Mouse (Mus musculus) monocyte, adult 5-6 weeks (primary cell): ENCODE results near the gene Gpr83. TPM values are rescaled to one million over a fixed set of nuclear protein-coding genes. Genes with fewer than 3 reads are reported as not detected.
A peak's percentile ranks its signal among the peaks of the same experiment; 100 is the strongest.

Experiments
- ATAC-seq: fragments of 153-309, 156-312 bp; replicated peaks from 2 replicates; pipeline ENCODE4 v1.8.0; 2017; ENCODE audit warnings: mild to moderate bottlenecking; ENCODE audit not compliant: low TSS enrichment, insufficient number of reproducible peaks, severe bottlenecking, poor library complexity, low FRiP score
- total RNA-seq: library from RNA; stranded (forward); fragments of 200-1000, 200-491, 200-594 nt; gene quantifications from 3 replicates; pipeline ENCODE4 v1.2.3, GENCODE M21; 2017

Gene Gpr83
- total RNA-seq: 0.11 TPM in 1 of 3 replicates, not detected in the others

DNA sequence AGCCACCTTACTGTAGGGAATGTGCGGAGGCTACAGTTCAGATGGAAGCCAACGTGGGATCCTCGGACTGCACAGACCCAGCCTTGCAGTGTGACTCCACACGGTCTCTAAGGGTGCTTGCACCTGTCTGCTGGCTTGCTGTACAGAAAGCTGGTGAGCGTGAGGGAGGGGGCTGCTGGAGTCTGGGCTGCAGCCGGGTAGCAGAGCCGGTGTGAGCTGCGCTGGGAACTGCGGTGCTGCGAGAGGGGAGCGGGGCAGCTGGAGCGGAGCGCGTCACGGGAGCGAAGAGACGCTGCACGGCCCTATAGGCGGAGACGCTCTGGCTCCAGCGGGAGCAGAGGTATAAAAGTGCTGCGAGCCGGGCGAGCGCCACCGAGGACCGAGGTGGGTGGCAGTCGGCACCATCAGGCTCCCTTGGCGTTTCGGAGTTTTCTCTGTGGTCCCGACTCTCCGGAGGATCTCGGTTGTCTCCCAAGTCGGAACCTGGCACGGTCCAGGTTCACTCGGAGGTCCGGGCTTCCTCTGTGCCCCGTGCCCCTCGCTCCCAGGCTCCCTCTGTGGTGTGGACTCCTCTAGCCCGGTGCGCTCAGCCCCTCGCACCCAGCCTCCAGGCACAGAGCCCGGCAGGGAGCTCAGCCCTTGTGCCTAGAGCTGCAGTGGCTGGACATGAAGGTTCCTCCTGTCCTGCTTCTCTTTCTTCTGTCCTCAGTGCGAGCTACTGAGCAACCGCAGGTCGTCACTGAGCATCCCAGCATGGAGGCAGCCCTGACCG, at the start of gene Gpr83:
Gene Gpr83, plus strand, starts transcription at position 343 of the 772 bp plus-strand sequence.
- 0 out of 2 replicates have a peak, but pooled peaks have one; percentile 32 for ATAC-seq

DNA sequence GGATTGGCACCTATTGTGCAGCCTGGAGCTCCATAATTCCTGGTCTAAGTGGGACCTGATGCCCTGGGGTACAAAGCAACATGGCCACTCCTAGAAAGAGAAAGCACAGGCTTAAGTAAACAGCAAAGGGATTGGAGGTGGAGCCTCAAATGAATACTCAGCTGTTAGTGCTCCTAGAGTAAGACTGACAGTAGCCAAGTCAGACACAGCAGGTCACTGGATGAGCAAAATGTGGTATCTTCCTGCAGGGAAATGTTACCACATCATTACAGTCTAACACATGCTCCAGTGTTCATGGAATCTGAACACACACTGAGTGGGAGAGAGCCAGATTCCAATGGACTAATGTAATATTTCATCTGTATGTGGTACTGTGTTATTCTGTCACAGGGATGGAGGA, 38.6 kb upstream of the Gpr83 start:
- no peak for ATAC-seq

DNA sequence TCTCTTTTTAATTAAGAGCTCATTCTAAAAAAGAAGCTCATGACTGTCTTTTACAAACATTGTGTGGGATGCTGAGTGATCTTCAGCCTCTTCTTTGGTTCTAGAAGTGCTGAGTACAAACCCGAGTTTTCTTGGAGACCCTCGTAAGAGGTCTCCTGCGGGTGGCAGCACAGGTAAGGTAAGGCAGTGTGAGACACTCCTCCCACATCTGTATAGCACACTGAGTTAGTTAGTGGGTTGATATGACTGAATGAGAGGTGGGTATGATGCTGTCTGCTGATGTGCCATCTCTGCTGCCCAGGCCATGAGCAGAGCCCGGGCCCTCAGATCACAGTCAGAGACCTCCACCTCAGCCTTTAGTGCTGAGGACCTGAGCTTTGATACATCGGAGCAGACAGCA, 35.2 kb upstream of the Gpr83 start:
- no peak for ATAC-seq

DNA sequence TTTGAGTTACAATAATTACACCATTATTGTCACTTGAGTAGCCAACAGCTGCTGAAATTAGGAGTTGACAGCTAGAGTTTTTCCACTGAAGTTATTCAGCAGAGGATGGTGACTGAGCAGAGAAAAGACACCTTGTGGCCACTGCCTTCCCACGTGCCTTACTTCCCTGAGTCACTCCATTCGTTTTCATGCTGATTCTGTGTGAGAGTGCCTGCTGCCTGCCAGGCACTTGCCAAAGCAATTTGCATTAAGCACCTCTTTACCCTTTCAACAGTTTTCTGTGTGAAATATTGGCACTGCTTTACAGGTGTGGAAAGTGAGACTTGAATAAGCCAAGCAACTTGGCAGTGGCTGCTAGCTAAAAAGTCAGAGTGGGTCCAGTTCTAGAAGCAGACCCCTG, 32.1 kb upstream of the Gpr83 start:
- no peak for ATAC-seq

- peak; percentile 46; the same call in 1 of the 2 replicates for ATAC-seq
Observed at GRCm38 (mm10) chr9:14832046-14832445, 28.0 kb upstream of the Gpr83 start.

- peak; percentile 95 for ATAC-seq
Observed at GRCm38 (mm10) chr9:14835335-14836075, 24.5 kb upstream of the Gpr83 start.

DNA sequence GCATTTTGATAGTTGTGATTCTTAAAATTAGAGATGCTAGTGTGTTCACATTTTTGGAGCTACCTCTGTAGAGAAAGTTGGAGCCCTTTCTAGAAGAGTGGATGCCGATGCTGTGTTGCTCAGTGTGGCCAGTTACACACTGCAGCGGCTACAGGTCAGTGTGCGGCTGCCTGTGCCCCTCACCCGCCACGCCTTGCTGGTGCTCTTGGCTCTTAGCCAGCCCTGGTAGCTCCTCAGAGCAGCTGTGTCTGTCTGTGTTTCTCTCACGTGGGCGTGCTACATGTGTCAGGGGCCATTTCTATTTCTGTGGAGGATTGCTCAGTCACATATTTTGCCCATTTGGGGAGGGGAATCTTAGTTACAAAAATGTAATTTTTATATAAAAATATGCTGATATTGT, 20.5 kb upstream of the Gpr83 start:
- ATAC-seq: no peak

- ATAC-seq: no peak
Observed at GRCm38 (mm10) chr9:14839970-14840369, 20.0 kb upstream of the Gpr83 start.

- ATAC-seq: peak; percentile 96
Observed at GRCm38 (mm10) chr9:14841878-14842761, 17.9 kb upstream of the Gpr83 start.

DNA sequence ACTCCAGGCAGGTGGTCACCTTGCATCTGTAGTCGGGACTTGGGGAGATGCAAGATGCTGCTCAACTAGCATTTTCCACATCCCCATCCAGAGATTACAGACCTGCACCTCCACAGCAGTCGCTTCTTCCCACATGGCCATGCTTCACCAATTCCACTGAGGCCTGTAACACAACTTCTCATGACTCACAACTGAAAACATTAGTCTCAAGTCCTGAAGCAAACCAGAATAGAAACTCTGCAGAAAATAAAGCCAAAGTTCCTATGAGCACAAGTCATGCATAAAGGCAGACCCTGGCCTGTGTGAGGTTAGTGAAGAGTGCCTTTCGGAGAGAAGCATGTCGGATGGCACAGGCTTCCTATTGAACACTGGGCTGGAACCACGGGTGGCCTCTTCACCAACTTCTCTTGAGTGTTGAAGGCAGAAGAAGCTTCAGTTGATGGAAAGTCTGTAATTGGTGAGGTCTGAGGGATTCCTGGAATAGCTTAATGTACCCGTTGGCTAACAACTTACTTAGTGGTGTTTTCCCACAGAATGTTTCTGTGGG, 16.6 kb upstream of the Gpr83 start:
- no peak for ATAC-seq

DNA sequence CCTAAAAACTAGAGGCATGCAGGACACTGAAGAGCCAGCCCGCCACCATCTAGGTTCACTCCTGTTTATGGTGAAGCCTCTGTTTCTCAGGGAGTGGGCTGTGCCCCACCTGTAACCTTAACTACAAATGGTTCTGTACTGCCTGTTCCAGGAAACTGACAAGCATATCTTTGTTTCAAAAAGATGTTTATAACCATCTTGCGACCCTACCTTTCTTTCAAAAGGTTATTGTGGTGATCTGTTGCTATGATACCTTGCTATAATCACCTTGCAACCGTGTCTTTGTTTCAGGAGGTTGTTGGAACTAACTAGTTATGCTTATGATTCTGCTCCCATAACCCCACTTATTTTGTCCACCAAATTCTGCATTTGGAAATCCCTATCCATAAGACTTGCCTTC, 16.1 kb upstream of the Gpr83 start:
- no peak for ATAC-seq

GRCm38 (mm10) chr9:14846428-14846827, 13.6 kb upstream of the Gpr83 start:
- ATAC-seq: no peak

GRCm38 (mm10) chr9:14848267-14848935, 11.6 kb upstream of the Gpr83 start:
- no peak for ATAC-seq

DNA sequence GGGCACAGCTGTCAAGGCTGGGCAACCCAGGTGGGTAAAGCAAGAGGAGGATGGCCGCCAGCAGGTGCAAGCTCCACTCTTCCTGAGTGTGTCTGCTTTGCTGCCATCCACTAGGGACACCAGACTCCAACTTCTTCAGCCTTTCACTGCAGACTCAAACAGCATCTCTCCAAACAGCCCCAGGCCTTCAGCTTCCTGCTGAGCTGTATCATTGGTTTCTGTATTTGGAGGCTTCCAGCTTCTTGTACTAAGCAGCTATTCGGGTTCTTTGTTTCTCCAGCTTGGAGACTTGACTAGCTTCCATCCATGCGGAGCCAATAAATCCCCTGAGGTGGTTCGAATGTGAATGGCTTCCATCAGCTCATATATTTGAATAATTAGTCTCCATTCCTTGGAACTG, 5.4 kb upstream of the Gpr83 start:
- ATAC-seq: no peak

DNA sequence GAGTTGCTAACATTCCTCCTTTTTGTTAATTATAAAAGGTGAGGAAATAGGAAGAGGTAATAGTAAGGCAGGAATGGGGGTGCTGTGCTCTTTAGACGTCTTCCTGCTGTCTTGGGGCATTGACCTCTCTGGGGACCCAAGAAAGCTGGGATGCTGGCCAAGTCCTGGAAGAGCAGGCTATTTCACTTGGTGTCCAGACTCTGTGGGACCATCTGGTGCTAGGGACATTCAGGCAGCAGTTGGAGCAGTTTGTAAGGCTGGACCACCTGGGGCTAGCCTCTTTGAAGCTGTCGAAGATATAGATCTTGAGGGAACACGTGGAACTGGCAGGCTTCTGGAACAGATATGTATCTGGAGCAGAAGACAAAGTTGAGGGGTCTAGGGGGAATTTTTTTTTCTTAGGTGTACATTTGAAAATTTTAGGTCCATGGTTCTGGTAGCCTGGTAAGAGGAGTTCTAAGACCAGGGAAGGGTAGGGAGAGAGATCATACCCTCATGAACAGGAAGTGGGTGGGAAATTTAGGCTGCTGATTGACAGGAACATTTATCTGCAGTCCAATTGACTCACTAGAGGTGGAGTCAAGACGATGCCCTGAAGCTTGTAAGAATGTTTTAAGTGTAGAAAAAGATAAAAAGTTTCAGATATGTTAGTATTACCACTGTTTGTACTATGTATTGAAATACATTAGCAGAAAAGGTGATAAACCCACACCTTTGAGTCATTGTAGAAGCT, 2.9 kb upstream of the Gpr83 start:
- no peak for ATAC-seq

GRCm38 (mm10) chr9:14858170-14858706, 1.8 kb upstream of the Gpr83 start:
- no peak for ATAC-seq

- ATAC-seq: no peak
Observed at GRCm38 (mm10) chr9:14858782-14859181, 1.2 kb upstream of the Gpr83 start.
